Mouse (Mus musculus): ENCODE data around the gene Myh9.

DNA sequence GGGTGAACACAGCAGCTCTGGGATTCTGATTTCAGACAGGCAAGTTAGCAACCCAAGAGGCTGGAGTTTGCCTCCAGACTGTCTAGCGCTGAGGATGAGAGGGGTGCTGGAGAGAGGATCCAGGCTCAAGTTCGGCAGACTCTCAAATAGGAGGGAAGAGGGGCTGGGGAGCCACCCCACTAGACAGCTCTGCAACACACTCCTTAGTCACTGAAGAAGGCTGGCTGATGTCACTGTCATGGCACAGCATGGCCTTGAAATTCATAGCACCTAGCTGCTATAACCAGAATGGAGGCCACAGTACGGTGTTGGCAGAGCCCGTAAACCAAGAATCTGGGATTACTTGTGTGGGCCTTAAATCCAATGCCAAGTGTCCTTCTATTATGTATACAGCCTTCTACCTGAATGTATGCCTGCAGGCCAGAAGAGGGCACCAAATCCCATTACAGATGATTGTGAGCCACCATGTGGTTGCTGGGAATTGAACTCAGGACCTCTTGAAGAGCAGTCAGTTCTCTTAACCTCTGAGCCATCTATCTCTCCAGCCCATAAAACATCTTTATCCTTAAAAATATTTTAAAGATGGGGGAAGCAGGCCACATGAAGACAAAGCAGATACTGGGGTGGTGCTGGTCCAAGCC is 84.3 kb downstream of the Myh9 start:
- TF ChIP-seq CTCF (IDR thresholded peaks at IDR 0.05; ENCODE audit: borderline replicate concordance, extremely low read depth, insufficient read depth, insufficient read length) = no peak; the same call in 1 of the 2 replicates
- TF ChIP-seq POLR2A (IDR thresholded peaks at IDR 0.05; ENCODE audit: borderline replicate concordance, extremely low read depth, insufficient read depth, insufficient read length, poor library complexity, severe bottlenecking) = no peak

Data from brain, embryonic 14.5 days (tissue).